Mouse (Mus musculus) erythroblast, embryonic 14.5 days (primary cell): Measurements from ENCODE around the gene Egln3. TPM values are rescaled to one million over a fixed set of nuclear protein-coding genes. Genes with fewer than 3 reads are reported as not detected.

ENCODE experiments used
- H3K27me3 ChIP-seq: 2 replicates; pipeline ENCODE4 v1.6.1; 2012; ENCODE audit warnings: inconsistent platforms; ENCODE audit not compliant: control insufficient read depth
- H3K36me3 ChIP-seq: 2 replicates; pipeline ENCODE4 v1.6.1; 2012; ENCODE audit warnings: mild to moderate bottlenecking, inconsistent platforms; ENCODE audit not compliant: control insufficient read depth
- H3K4me1 ChIP-seq: 2 replicates; pipeline ENCODE4 v1.6.1; 2012; ENCODE audit warnings: inconsistent platforms; ENCODE audit not compliant: control insufficient read depth
- H3K4me3 ChIP-seq: replicated peaks from 2 replicates; pipeline ENCODE3; 2012; ENCODE audit warnings: moderate library complexity, mild to moderate bottlenecking, inconsistent platforms
- H3K9me3 ChIP-seq: 2 replicates; pipeline ENCODE4 v1.6.1; 2012; ENCODE audit warnings: low read length, inconsistent platforms, mixed read lengths; ENCODE audit not compliant: control insufficient read depth
- GATA1 ChIP-seq: IDR thresholded peaks from 2 replicates; pipeline ENCODE4 v1.6.1; 2012; ENCODE audit warnings: low read length, inconsistent platforms, mixed read lengths
- TAL1 ChIP-seq: IDR thresholded peaks from 3 replicates; pipeline ENCODE4 v1.6.1; 2012; ENCODE audit warnings: low read length, inconsistent platforms, mixed read lengths
- polyA plus RNA-seq: library from polyadenylated mRNA; stranded (reverse); fragments of >175 nt; gene quantifications from 2 replicates; pipeline ENCODE4 v1.2.3, GENCODE M21; 2012

Egln3 gene
- polyA plus RNA-seq, 1 experiment, result not detected

DNA sequence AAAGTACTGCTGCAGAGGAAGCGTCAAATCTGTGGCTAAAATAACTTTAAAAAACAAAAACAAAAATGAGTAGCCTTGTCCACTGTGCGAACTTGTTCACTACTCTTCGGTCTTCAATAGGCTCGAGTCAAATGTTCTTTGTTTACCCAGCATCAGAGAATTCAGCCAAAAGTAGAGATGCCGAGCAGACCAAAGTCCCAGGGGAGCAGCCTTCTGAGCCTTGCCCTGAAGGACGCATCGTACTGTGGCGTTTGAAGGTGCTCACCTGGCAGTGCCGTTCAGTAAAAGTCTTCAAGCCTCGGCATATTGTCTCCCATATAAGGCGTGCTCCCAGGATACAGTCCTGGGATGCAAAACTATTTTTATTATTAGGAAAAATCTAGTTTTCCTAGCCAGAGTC, 5.8 kb downstream of the Egln3 start:
- Histone ChIP-seq H3K36me3 (no peaks in the 10 kb centered on the region), H3K9me3 (no peaks in the 10 kb centered on the region), H3K27me3 (peaks cover 23% of the 10 kb centered on the region), H3K4me3 (no peak overlapping the region), H3K4me1 (no peaks in the 10 kb centered on the region)
- no peak for TF ChIP-seq GATA1
- no peak for TF ChIP-seq TAL1

GRCm38 (mm10) chr12:54197301-54197782, 6.3 kb downstream of the Egln3 start:
- peaks cover 23% of the 10 kb centered on the region for H3K27me3 ChIP-seq
- H3K4me1 ChIP-seq, result no peaks in the 10 kb centered on the region
- no peaks in the 10 kb centered on the region for H3K9me3 ChIP-seq
- TF ChIP-seq TAL1, result no peak
- no peak for TF ChIP-seq GATA1
- no peaks in the 10 kb centered on the region for H3K36me3 ChIP-seq
- no peak overlapping the region for H3K4me3 ChIP-seq

DNA sequence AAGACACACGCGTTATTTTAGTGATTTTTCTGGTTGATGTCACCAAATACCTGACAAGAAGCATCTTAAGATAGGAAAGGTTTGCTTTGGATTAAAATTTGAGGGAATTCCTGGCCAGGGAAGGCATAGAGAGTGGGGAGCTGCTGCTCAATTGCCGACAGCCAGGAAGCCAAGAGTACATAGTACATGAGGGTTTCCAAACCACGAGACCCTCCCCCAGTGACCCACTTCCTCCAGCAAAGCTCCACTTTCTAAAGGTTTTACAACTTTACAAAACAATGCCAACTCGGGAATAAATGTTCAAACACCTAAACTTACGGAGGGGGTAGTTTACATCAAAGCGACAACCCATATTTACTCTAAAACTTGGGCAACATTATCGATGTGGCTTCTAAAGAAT, 6.8 kb downstream of the Egln3 start:
- no peak for TF ChIP-seq TAL1
- no peak for TF ChIP-seq GATA1
- no peak overlapping the region for H3K4me3 ChIP-seq

DNA sequence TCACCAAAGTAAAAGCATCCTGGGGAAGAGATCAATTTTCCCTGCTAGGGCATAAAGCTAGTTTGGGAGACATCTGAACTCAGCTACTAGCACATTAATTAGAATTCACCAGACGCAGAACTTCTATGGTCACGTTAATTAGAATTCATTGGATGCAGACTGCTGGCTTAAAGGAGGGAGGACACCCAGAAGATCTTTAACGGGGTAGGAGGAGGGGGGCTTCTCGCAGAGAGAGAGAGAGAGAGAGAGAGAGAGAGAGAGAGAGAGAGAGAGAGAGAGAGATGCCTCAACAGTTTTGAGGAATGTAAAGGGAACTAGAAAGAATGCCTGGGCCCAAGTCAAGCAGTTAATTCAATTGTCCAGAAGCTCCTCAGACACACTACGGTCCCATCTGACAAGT, 9.5 kb downstream of the Egln3 start:
- no peaks in the 10 kb centered on the region for H3K36me3 ChIP-seq
- no peak overlapping the region for H3K4me3 ChIP-seq

More for the DNA sequence above, 6.8 kb downstream of the Egln3 start:
- H3K27me3 ChIP-seq, result peaks cover 23% of the 10 kb centered on the region
- H3K4me1 ChIP-seq, result no peaks in the 10 kb centered on the region; the same call in 1 of the 2 replicates
- H3K9me3 ChIP-seq, result no peaks in the 10 kb centered on the region
- H3K36me3 ChIP-seq, result no peaks in the 10 kb centered on the region

GRCm38 (mm10) chr12:54192305-54192661, 11.4 kb downstream of the Egln3 start:
- H3K27me3 ChIP-seq, result peaks cover 37% of the 10 kb centered on the region
- no peak overlapping the region for H3K4me3 ChIP-seq
- TF ChIP-seq TAL1, result no peak
- no peak for TF ChIP-seq GATA1
- no peaks in the 10 kb centered on the region for H3K36me3 ChIP-seq
- no peaks in the 10 kb centered on the region for H3K9me3 ChIP-seq
- H3K4me1 ChIP-seq, result no peaks in the 10 kb centered on the region; the same call in none of the 2 replicates

More for the DNA sequence above, 9.5 kb downstream of the Egln3 start:
- no peaks in the 10 kb centered on the region; the same call in none of the 2 replicates for H3K4me1 ChIP-seq
- H3K27me3 ChIP-seq, result peaks cover 24% of the 10 kb centered on the region
- H3K9me3 ChIP-seq, result no peaks in the 10 kb centered on the region
- TF ChIP-seq GATA1 (no peak), TAL1 (no peak)

DNA sequence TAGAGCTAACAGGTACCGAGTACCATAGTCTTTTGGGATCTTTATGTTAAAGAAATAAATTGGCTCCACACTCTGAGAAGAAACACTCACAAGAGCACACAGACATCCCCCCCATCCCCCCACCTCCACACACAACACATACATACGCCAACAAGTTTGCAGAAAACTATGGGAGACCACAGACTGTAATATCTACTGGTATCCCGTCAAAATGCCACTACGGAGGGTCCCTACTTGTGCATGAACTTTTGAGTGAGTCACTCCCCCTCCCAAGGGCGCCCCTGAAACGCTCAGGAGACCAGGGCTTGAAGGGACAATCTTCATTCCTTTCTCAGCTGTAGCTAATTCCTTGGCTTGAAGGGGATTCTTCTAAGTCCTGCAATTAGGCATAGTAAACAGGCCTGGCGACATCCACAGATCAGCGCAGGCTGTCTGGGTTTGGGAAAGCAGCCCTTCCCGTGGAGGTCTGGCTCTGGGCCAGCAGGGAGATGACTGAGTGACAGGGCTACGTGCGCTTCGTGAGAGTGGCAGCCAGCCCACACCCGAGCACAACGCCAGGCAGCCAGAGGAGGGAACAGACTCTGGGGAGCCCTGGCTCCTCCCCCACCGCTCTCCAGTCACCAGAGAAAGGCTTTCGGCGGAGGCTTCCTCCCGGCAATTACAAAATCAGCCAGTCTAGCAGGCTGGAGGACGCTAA, 11.9 kb downstream of the Egln3 start:
- TF ChIP-seq TAL1 (no peak), GATA1 (no peak)
- no peak overlapping the region for H3K4me3 ChIP-seq
- H3K4me1 ChIP-seq, result no peaks in the 10 kb centered on the region; the same call in none of the 2 replicates
- no peaks in the 10 kb centered on the region for H3K9me3 ChIP-seq
- no peaks in the 10 kb centered on the region for H3K36me3 ChIP-seq
- peaks cover 41% of the 10 kb centered on the region for H3K27me3 ChIP-seq

DNA sequence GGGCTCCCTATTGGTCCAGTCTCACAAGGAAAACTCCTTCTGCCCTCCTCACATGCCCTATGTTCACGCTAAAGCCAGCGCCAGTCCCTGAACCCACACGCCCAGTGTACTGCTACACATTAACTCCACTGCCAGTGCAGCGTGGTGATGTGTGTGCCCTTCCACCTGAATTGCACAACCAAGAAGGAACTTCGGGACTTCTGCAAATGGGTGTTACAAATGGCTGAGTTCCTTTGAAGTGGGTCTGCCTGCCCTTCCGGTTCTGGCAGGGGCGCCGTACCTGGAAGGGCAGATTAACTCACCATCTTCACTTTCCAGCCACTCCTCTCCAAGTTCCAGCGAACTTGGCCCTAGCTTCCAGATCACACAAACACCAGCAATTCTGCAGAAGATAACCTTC, 12.5 kb downstream of the Egln3 start:
- H3K36me3 ChIP-seq, result no peaks in the 10 kb centered on the region
- H3K9me3 ChIP-seq, result no peaks in the 10 kb centered on the region
- H3K4me1 ChIP-seq, result no peaks in the 10 kb centered on the region; the same call in none of the 2 replicates
- no peak overlapping the region for H3K4me3 ChIP-seq
- peaks cover 46% of the 10 kb centered on the region for H3K27me3 ChIP-seq
- TF ChIP-seq GATA1, result no peak
- TF ChIP-seq TAL1, result no peak

- Histone ChIP-seq H3K4me3 (no peak overlapping the region), H3K27me3 (peaks cover 44% of the 10 kb centered on the region), H3K9me3 (no peaks in the 10 kb centered on the region), H3K36me3 (no peaks in the 10 kb centered on the region), H3K4me1 (no peaks in the 10 kb centered on the region; the same call in none of the 2 replicates)
- TF ChIP-seq TAL1 (no peak), GATA1 (no peak)
Observed at GRCm38 (mm10) chr12:54187812-54188600, 15.7 kb downstream of the Egln3 start.

DNA sequence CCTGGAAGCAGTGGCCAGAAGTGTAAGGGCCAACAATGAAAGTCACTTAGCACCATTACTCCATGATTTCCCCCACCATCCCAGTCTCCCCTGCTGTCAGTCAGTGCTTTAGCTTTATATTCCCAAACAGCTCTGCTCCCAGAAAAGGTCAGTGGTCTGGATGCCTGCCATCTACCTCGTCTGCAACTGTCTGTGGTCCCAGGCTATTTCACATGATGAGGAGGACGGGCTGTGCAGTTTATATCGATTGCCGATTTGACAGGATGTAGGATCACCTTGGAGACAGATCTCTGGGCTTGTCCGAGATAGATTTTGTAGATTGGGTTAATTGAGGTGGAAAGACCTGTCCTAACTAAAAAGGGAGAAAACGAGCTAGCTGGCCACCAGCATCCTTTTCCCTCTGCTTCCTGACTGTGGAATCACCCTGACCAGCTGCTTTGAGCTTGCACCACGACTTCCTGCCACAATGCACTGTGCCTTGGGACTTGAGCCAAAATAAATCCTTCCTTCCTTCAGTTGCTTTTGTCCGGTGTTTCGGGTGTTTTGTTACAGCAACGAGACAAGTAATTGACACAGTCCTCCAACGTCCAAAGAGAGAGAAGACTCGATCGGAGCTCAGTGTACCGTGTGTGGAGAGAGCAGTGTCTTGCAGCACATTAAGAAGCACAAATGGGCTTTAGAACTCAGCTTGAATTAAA, 16.6 kb downstream of the Egln3 start:
- no peaks in the 10 kb centered on the region for H3K9me3 ChIP-seq
- H3K36me3 ChIP-seq, result no peaks in the 10 kb centered on the region
- TF ChIP-seq TAL1 (no peak), GATA1 (no peak)
- peaks cover 35% of the 10 kb centered on the region for H3K27me3 ChIP-seq
- H3K4me1 ChIP-seq, result no peaks in the 10 kb centered on the region; the same call in none of the 2 replicates
- H3K4me3 ChIP-seq, result no peak overlapping the region
